Comparison of ENCODE assay signal across 17 mouse cellular contexts in the genomic region with DNA sequence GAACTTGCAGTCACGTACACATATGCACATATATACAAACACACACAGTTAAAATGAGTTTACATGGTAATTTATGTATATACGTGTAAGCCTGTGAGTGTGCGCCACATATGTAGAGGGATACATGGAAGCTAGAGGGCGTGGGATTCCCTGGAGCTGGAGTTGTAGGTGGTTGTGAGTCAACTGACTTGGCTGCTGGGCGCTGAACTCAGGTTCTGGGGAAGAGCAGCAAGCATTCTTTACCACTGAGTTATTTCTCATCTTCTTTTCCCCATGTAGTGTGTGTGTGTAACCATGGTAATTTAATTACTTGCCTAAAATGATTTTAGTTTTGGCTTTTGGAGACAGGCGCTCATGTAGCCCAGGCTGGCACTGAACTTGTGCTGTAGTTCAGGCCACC. TPM values are rescaled to one million over a fixed set of nuclear protein-coding genes. Genes with fewer than 3 reads are reported as not detected.
DNase-seq lines count a peak whose midpoint lies in the region; ATAC-seq and TF ChIP-seq lines count a peak whose summit lies in the region.
"Had no signal": no experiment of that assay in that cellular context is flagged by ENCODE, and none has a peak within 500 bp of the region (broad histone marks: within the 10 kb centered on the region; RNA-seq: fewer than 3 reads in every experiment).

No protein-coding gene starts in this region.

- no peak for DNase-seq in gastrocnemius, adult 2 months
- no peak for DNase-seq in gastrocnemius, adult 8-10 months (ENCODE audit: low spot score in 2 of 2)
- peak; percentile 56 for DNase-seq in 3134 (ENCODE audit: extremely low read depth, insufficient read length, low spot score)
- no peak for DNase-seq in embryo, embryonic 10.5 days (ENCODE audit: low spot score)
- DNase-seq in adipocyte (ENCODE audit: low spot score): no peak
- no peak for DNase-seq in cerebellum, postnatal 25 days
- DNase-seq: cerebellum, postnatal 36 days; kidney, postnatal 10 days; midbrain, embryonic 14.5 days; thymus, postnatal 36 days had no signal

- peaks cover 81% of the 10 kb centered on the region for H3K4me1 ChIP-seq in bone marrow macrophage, adult 2 months (ENCODE audit: control insufficient read depth, insufficient read depth, low read length)
- peaks cover 30% of the 10 kb centered on the region for H3K4me1 ChIP-seq in intestine, postnatal 0 days (replicated peaks; ENCODE audit: control insufficient read depth, insufficient read depth, low read length)
- H3K4me1 ChIP-seq: neural tube, embryonic 12.5 days had no signal

- H3K9ac ChIP-seq in intestine, postnatal 0 days (ENCODE audit: low read depth, low read length): no peak overlapping the region
- H3K9ac ChIP-seq: liver, embryonic 14.5 days; neural tube, embryonic 12.5 days had no signal

- TF ChIP-seq POLR2A in bone marrow macrophage, adult 2 months (IDR thresholded peaks at IDR 0.05; ENCODE audit: borderline replicate concordance, low read depth, low read length): no peak

- peak; percentile 16; the same call in 1 of the 2 replicates for TF ChIP-seq CTCF in gastrocnemius, adult 2 months (IDR thresholded peaks at IDR 0.05)
- no peak for TF ChIP-seq CTCF in bone marrow macrophage, adult 2 months (IDR thresholded peaks at IDR 0.05; ENCODE audit: low read depth, low read length)
- TF ChIP-seq CTCF in intestine, postnatal 0 days (IDR thresholded peaks at IDR 0.05; ENCODE audit: low read depth): 0 out of 2 replicates have a peak, but pooled peaks have one; percentile 13

- H3K4me3 ChIP-seq in gastrocnemius, adult 2 months: peak overlapping the region; percentile 99
- H3K4me3 ChIP-seq in bone marrow macrophage, adult 2 months (ENCODE audit: insufficient read depth, low read length): no peak overlapping the region
- no peak overlapping the region for H3K4me3 ChIP-seq in intestine, postnatal 0 days (ENCODE audit: low read depth, low read length)
- H3K4me3 ChIP-seq: erythroblast, embryonic 14.5 days; neural tube, embryonic 12.5 days had no signal

- H3K9me3 ChIP-seq in intestine, postnatal 0 days (ENCODE audit: control insufficient read depth): no peaks in the 10 kb centered on the region
- H3K9me3 ChIP-seq: neural tube, embryonic 12.5 days had no signal

- no peak overlapping the region for H3K4me2 ChIP-seq in intestine, postnatal 0 days (replicated peaks; ENCODE audit: low read depth)
- H3K4me2 ChIP-seq: neural tube, embryonic 12.5 days had no signal

- intact Hi-C loops in gastrocnemius, adult 2 months (cut with DNase I): no loop called here

- no peak for ATAC-seq in intestine, postnatal 0 days
- ATAC-seq: inflammation-experienced regulatory T-cells, adult 6 months; Patski had no signal

- H3K27me3 ChIP-seq in intestine, postnatal 0 days (replicated peaks; ENCODE audit: control insufficient read depth, insufficient read depth, low read length): no peaks in the 10 kb centered on the region
- H3K27me3 ChIP-seq: neural tube, embryonic 12.5 days; Patski had no signal

- peak overlapping the region; percentile 100 for H3K27ac ChIP-seq in gastrocnemius, adult 2 months
- peak overlapping the region; percentile 72 for H3K27ac ChIP-seq in bone marrow macrophage, adult 2 months (ENCODE audit: insufficient read depth, low read depth, low read length)
- H3K27ac ChIP-seq in intestine, postnatal 0 days (ENCODE audit: low read depth, low read length): 0 out of 2 replicates have a peak overlapping the region, but pooled peaks have one; percentile 46
- H3K27ac ChIP-seq: liver, embryonic 14.5 days; neural tube, embryonic 12.5 days had no signal

- H3K36me3 ChIP-seq in intestine, postnatal 0 days (ENCODE audit: control insufficient read depth, insufficient read depth): peaks cover 31% of the 10 kb centered on the region
- H3K36me3 ChIP-seq: neural tube, embryonic 12.5 days had no signal

- WGBS in intestine, postnatal 0 days: 95% methylated on average over 6 of the region's 6 CpGs

RNA-seq across cellular contexts. Expression of a gene that starts 7.5 kb away (rescaled TPM):
- 100 to 1,000 TPM; 212 to 217 TPM for total RNA-seq in gastrocnemius, adult 2 months (2021)
- 100 to 1,000 TPM; 249 to 267 (median 253) TPM for total RNA-seq in gastrocnemius, adult 8-10 months (2022)
- 440 and 513 TPM in 2 replicates for polyA plus RNA-seq in bone marrow macrophage, adult 2 months (2012; ENCODE audit: insufficient read depth, insufficient read length, missing spikeins)
- polyA plus RNA-seq in intestine, postnatal 0 days (2015; fragmentation: Nextera tagmentation; extraction: Ambion mirVana): 26.2 and 30.1 TPM in 2 replicates

RNA-seq across cellular contexts. Expression of a gene that starts 29.8 kb away (rescaled TPM):
- 100 to 1,000 TPM; 423 to 463 TPM for total RNA-seq in gastrocnemius, adult 2 months (2021)
- total RNA-seq in gastrocnemius, adult 8-10 months (2022): 100 to 1,000 TPM; 411 to 454 (median 425) TPM
- polyA plus RNA-seq in bone marrow macrophage, adult 2 months (2012; ENCODE audit: insufficient read depth, insufficient read length, missing spikeins): 220 and 226 TPM in 2 replicates
- polyA plus RNA-seq in intestine, postnatal 0 days (2015; fragmentation: Nextera tagmentation; extraction: Ambion mirVana): 164 and 168 TPM in 2 replicates

RNA-seq across cellular contexts. Expression of a gene that starts 43.0 kb away (rescaled TPM):
- 10 to 100 TPM in 1 of 2 experiments, 1 to 10 TPM in 1; 7.9 to 10.4 TPM for total RNA-seq in gastrocnemius, adult 2 months (2021)
- 10 to 100 TPM in 1 of 4 experiments, 1 to 10 TPM in 3; 7.8 to 11.8 (median 9.0) TPM for total RNA-seq in gastrocnemius, adult 8-10 months (2022)
- polyA plus RNA-seq in bone marrow macrophage, adult 2 months (2012; ENCODE audit: insufficient read depth, insufficient read length, missing spikeins): 12.5 and 14.6 TPM in 2 replicates
- 10.7 and 11.1 TPM in 2 replicates for polyA plus RNA-seq in intestine, postnatal 0 days (2015; fragmentation: Nextera tagmentation; extraction: Ambion mirVana)

RNA-seq across cellular contexts. Expression of a gene that starts 54.9 kb away (rescaled TPM):
- 10 to 100 TPM; 23.5 to 27.2 TPM for total RNA-seq in gastrocnemius, adult 2 months (2021)
- total RNA-seq in gastrocnemius, adult 8-10 months (2022): 10 to 100 TPM; 21.0 to 25.7 (median 23.4) TPM
- 78.6 and 81.2 TPM in 2 replicates for polyA plus RNA-seq in bone marrow macrophage, adult 2 months (2012; ENCODE audit: insufficient read depth, insufficient read length, missing spikeins)
- polyA plus RNA-seq in intestine, postnatal 0 days (2015; fragmentation: Nextera tagmentation; extraction: Ambion mirVana): 53.1 and 54.1 TPM in 2 replicates

Comparison
In these comparisons a context has a peak if more than half of its experiments do, and no peak if none do; other contexts are left out.
1. H3K27ac ChIP-seq: peak in every context shown above with its lines; median percentile 100 in gastrocnemius, adult 2 months; 72 in bone marrow macrophage, adult 2 months; 46 in intestine, postnatal 0 days.